Mouse (Mus musculus): ENCODE data around the gene Psen1.

Psen1 gene

DNA sequence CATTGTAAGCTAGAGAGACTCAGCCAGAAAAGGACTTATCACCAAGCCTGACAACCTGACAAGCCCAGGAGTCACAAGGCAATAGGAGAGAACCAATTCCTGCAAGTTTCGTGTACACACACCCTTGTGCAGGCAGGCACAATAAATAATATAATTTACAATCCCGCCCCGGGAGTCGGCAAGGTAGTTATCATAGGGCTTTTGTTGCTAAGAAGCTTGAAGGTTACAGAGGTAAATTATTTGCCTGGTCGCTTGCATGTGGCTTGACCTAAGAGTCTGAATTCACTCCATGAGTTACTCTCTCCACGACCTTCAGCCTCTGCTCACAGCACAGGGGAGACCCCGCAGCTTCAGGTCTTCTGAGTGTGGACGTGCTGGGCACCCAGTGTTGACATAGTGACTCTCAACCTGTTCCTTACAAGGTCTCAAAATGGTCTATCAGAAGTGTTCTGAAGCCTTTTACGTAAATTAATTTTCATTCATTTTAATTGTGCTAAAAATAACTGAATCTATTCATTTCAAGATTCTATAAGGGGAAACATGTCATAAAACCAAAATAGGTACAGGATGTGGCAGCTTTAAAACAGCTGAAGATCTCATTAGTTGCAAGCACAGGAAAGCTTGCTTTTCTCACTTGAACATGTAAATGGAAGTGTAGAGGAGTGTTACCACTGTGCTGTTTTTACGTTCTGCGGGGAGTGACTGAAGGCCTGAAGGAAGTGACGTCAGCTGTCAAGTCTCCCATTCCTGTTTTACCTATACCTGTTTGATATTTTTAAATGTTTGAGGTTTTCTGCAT, 38.8 kb downstream of the Psen1 start:
- DNase-seq = no peak

DNA sequence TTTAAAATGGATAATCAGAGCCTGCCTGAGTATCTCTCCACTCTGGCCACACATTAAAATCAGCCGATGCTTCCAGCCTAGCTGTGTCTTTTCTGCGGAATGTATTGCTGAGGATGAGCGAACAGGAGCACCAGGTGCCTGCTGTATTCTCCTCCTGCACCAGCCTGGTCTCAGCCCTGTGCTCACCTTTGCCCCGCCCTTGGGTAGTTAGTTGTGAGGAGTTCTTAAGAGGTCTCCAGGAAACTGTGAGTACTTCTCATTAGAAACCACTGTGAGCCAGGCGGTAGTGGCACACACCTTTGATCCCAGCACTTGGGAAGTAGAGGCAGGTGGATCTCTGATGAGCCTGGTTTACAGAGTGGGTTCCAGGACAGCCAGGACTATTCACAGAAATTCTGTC, 44.3 kb downstream of the Psen1 start:
- DNase-seq = no peak

DNA sequence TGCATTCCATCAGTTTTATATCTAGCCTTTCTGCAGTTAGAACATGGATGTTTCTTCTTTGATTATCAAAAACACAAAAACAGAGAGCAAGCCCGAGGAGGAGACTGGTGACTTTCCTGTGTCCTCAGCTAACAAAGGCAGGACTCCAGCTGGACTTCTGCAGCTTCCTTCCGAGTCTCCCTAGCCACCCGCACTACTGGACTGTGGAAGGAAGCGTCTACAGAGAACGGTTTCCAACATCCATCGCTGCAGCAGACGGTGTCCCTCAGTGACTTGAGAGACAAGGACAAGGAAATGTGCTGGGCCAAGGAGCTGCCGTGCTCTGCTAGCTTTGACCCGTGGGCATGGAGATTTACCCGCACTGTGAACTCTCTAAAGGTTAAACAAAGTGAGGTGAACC, 46.1 kb downstream of the Psen1 start:
- no peak for DNase-seq

DNA sequence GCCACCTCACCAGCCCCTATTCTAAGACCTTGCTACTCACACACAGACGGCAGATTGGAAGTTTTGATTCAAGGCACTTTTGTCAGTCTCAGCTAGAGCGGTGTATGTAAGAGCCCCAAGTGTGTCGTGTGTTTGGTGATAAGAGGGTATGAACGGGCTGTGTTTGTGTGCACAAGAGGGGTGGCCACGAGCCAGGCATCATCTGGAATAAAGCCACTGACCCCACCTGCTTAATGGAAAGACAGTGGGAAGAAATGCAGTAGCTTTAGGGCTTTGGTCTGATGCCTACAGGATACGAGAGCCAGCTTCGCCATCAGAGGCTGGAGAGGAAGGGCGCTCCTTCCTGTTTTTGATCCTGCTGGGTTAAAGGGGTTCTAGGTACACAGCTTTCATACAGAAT, 48.3 kb downstream of the Psen1 start:
- DNase-seq = no peak

DNA sequence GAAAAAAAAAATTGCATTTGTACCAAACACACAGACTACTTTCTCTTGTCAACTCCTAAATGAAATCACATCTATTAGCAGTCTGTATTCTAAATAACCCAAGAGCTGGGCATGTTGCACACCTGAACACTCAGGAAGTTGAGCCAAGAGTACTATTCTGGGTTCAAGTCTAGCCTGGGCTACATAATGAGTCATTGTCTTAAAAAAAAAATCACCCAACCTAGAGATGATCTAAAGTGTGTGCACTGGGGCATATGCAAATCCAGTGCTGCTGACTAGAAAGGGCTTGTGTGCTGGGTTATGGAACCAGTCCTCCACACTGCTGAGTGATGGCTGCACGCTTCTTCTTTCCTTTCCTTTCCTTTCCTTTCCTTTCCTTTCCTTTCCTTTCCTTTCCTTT, 50.7 kb downstream of the Psen1 start:
- DNase-seq = no peak

DNA sequence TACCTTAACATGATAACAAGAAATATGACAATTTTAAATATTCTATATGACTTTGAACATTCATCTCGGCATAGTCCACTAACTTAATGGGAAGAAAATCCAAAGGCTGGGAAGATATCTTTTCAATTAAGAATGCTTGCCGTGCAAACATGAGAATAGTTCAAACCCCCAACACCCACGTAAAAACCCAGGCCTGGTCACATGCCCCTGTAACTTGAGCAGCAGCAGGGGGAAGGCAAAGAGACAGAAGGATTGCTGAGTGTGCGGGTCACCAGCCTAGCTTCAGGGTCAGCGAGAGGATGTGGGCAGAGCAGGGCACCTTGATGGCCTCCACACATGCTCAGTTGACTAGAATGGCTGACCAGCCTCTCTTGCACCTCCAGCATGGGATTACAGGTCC, 53.8 kb downstream of the Psen1 start:
- no peak for DNase-seq

DNA sequence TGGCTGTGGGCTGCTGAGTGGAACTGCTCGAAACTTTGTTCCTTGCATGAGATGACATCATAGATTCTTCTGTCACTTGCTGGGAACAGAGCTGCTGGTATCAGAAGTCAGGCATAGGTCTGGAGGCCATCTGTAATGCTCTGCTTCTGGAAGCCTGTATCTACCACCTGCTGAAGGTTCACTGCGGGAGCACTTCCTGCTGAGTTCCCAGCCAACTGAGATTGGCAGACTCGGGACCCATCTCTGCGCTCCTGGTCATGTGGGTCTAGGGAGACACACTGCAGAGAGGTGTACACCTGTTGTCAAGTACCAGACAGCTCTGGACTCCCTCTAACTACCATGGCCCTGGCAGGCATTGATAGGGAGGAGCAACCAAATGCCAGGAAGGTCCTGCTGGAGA, 54.9 kb downstream of the Psen1 start:
- no peak for DNase-seq

DNA sequence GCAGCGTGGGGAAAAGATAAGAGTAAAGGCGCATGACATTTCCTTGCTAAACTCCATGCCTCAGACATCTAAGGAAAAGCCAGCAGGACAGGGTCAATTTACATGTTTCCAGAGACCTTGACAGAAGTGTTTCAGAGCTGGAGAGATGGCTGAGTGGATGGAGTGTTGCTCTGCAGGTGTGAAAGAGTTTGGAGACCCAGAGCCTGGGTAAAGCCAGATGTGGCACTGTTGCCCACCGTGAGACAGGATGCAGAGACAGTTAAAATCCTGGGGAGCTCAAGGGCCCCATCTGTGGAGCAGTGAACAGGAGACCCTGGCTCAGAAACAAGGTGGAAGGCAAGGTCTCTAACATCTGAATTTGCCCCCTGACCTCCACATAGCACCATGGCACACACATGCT, 55.8 kb downstream of the Psen1 start:
- DNase-seq = no peak

DNA sequence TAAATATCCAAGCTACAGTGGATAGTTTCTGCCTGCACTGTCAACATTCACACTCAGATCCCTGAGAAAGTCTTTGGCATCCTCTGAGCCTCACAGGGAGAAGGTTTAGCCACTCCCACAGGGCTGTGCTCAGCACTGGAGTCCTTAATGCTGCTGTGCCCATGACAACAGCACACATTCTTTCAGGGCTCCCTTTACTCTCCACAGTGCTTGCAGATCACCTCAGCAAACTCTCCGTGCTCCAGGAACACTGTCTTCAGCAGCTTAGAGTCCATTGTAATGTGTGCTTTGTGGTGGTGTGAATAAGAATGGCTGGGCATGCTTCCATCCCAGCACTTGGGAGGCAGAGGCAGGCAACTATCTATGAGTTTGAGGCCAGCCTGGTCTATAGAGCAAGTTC, 61.2 kb downstream of the Psen1 start:
- no peak for DNase-seq

DNA sequence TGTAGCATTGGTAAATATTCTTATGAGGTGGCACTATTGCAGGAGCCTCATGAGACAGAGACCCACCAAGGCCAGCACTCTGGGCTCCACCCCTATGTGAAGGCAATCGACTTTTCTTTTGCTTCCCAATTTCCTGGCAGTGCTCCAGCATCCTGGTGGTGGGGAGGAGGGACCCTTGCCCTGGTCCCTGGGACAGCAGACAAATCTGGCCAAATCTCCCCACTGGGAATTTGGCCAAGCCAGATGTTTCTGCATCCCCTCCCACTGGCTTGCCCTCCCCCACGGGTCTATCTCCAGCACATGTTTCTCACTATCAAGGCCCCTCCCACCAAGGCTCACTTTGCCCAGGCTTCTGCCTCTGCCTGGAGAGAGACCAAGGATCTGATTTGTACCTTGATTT, 64.5 kb downstream of the Psen1 start:
- no peak for DNase-seq

DNA sequence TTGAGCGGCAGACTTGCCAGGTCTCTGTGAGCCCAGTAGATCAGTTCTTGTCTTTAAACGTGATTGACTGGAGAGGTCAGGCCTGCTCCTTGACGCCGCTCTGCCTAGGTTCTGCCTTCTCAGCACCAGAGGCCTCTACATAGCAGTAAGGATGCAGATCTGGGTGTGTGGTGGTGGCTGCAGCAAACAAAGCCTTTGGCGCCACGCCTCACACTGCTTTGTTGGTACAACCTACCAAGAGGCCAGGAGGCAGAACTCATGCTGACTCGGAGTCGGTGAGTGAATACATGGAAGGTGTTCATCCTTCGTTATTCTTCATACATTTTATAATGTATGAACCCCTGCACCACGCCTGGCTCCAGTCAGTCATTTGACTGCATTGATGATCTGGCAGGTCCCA, 70.8 kb downstream of the Psen1 start:
- DNase-seq = no peak

DNA sequence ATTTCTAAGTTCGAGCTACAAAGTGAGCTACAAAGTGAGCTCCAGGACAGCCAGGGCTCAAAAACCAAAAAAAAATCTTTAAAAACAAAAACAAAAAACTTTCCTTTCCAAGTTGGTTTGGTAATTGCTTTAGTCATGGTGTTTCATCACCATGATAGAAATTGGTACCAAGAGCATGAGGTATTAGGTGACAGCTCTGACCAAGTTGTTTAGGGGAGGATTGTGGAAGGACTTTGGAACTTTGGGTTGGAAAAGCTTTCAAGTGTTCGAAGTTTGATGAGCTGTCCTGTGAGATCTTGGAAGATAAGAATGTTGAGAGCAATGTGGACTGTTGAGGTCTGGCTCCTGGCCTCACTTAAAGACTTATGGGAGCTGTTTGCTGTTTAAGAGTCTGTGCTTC, 72.2 kb downstream of the Psen1 start:
- DNase-seq = no peak

DNA sequence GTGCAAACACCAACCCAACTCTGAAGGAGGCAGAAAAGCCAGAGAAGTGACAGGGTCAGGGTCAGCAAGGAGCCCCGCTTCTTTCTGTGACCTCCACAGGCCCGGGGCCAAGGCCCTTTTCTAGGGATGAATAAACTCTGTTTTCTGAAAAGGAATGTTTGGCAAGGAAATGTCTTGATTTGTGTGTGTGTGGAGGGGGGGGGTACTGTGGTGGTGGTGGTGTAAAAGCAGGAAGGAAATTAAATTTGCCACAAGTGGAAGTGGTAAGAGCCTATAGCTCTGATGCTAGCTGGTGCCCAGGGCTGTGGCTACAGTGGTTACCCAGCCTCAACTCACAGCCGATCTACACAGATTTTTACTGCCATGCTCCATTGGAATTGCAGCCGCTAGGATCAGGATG, 74.8 kb downstream of the Psen1 start:
- peak in 1 of 2 experiments; percentile 8 for DNase-seq

DNA sequence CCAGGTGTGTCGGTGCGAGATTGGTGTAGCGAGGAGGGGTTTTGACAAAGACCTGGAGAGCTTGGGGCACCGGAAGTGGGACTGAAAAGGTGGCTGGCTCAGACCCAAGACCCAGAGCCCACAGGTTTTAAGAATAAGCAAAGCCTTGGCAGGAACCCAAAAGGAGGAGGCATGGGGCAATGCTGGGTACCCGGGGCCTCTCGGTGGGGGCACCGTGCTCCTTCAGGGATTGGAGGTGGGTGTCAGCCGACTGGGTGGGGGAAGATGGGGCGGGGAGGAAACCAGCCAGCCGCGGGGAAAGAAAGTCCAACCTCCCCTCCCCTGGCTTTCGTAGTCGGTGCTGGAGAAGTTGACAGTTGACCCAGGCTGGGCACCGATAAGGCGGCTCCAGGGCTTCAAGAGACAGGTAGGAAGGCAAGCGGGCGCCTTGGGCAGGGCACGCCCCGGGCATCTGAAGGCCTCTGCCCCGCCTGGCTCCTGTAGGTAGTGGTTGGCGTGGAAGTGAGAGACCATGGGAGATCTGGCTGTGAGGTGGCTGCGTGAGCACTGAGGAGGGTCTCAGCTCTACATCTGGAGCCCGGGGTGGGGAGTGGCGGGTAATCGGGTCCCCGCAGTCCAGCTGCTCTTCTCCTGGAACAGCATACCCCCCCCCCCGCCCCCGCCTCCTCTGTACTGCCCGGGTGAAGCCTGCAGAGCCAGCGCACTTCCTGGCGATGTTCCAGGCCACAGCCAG, 75.5 kb downstream of the Psen1 start, which contains the start of gene Papln:
Gene Papln (plus strand): TSS at position 324 of the 733 bp plus-strand sequence.
- DNase-seq = peak in 1 of 2 experiments; percentile 40

DNA sequence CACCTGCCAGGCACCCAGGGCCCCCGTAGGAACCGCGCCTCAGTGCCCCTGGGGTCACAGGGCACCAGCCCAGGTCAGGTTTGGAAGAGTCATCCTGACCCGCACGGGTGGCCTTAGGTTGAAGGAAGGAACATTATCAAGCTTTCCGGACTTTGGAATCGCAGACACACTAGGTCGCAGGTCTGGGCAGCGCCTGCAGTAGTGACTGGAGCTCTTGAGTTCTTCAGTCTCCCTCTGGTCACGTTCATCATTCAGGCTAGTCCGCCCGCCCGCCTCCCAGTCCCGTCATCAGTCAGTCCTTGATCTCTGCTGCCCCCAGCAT, 76.1 kb downstream of the Psen1 start:
- peak in 1 of 2 experiments; percentile 31 for DNase-seq

DNA sequence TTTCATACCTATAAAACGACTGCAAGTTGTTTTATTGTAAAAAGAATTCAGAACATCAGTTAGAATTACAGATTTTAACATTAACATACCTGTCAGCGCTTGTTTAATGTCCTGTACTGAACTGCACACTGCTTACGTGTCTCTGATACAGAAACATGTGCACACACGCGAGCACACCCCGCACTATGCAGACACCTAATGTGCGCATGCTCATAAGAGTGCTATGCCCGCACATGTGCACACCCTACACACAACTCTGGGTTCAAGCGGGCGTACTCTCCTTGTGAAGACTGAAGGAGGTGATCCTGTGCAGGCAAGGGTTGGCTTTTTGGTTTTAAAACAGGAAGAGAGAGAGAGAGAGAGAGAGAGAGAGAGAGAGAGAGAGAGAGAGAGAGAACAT, 76.6 kb downstream of the Psen1 start:
- no peak for DNase-seq

DNA sequence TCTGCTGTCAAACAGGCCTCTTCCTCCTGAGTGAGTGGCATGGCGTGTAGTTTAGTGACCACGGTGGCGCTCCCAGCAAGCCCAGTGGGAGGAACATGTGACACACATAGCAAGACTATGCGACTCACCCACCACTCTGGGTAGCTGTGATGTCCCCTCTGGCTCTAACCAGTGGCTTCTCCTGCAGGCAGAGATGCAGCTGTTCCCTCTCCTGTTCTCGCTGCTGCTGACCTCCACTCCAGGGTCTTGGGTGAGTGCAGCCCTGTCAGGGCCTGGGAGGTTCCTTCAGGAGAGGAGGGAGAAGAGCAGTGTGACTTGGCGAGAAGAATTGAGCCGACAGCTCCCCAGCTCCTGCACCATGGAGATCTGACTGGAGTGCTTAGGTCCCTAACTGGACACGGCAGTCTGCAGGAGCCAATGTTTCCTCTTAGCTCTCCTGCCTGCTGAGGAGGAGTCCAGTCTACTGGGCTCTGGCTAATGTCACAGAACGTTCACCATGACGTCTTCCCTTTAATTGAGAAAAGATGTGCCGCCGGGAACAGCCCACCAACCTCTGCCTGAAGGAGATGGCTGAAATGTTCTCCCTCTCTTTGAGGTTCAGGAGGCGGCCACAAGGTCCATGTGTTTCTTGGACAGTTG, 78.1 kb downstream of the Psen1 start:
- DNase-seq = no peak

DNA sequence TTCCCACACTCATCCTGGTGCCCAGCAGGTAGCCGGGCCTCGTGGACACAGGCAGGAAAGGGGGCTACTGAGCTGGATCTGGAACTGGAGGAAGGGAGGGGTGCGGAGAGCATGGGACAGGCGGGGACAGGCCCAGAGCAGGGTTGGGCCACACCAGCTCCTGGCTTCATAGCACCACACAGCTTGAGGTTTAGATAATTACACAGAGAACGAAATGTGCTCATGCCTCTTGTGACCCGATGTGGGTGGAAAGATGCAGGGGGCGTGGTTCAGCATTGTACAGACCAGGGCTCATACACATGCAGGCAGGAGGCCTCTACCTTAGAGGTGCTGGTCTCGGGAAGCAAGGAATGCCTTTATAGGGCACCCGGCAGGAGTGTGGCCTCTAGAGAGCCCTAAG, 79.9 kb downstream of the Psen1 start:
- DNase-seq = no peak

DNA sequence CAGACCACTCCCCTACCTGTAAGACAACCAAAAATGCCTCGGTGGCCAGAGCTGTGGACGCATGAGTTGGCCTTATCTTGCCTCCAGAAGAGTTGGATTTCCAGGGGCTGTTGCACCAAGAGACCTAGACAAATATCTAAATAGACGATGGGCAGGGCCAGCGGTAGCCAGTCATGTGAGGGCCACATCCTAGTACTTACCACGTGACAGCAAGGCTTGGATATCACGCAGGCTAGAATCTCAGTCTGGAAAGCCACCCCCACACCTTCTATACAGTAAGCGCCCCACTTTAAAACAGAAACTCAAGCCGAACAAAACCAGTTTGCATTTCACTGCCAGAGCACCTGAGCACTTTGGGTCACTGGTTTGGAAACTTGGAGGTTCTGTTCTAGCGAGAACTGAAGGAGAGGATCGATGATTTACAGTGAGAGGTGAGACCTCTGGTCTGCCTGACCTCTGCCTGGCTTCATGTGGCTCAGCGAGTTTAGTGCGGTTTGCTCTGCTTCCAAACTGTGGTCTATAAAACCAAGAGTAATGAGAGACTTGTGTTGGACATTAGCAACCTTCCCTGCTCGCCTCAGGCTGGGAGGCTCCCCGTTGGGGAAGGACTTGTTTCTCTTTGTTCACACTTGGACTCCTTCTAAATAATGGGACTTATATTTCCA, 80.4 kb downstream of the Psen1 start:
- no peak for DNase-seq

DNA sequence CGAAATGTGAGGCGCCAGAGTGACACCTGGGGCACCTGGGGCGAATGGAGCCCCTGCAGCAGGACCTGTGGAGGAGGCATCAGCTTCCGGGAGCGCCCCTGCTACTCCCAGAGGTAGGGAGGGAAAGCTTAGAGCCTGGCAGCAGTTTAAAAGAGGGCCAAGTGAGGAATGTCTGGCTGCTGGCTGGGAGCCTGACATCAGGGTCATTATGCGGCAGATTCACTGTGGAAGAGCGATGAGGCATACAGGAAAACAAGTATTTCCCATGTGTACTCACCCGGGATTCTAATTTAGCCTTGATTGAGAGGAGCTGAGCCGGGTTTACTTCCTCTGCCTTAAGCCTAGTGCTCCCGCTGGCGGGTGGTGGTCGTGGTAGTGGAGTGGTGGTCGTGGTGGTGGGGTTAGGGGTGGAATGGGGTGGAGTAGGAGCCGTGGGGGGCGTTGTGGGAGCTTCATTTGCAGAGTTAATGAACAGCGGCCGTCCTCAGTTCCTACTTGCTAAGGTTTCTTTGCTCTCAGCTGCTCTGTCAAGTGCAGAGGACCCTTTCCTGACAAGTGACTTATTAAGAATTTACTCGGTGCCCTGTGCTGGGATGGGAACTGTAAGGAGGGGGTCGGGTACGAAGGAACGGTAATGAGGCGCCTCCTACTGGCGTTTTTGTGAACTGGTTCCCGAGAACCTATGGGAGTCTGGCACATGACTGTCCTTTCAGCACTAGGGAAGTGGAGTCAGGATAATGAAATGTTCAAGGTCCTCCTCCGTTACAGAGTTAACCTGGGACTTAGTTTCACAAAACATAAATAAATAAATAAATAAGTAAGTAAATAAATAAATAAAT, 82.7 kb downstream of the Psen1 start:
- peak in 1 of 2 experiments; percentile 39 for DNase-seq

DNA sequence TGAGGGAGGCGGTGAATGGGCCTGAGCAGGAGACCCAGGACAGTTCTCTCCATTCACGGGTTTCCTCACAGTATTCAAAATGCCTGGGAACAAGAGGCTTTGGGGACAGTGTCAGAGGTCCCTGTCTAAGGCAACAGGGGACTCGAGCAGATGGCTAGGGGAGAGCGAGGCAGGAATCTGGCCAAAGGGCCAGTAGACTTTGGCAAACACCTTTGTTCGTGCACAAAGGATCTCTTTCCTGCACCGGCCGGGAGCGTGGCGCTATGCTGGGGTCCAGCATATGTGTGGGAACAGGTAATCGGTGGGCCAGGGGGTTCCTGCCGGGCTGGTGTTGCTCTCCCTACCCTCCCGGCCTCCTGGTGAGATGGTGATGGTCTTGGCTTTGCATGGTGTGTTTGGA, 87.7 kb downstream of the Psen1 start:
- no peak for DNase-seq

DNA sequence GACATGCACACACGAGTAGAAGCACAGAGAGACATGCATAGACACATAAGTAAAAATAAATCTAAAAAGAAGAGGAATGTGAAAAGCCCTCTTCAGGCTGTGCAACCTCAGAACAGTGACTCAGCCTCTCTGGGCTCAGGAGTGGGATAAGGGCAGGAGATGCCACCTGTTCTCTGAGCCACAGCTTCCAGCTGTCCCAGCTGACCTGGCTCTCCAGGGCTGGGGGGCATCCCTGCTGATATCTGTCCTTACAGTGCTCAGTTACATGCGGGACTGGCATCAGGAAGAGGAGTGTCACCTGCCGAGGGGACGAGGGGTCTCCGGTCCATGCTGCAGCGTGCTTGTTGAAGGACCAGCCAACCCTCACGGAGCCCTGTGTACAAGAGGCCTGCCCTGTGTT, 88.8 kb downstream of the Psen1 start:
- no peak for DNase-seq

DNA sequence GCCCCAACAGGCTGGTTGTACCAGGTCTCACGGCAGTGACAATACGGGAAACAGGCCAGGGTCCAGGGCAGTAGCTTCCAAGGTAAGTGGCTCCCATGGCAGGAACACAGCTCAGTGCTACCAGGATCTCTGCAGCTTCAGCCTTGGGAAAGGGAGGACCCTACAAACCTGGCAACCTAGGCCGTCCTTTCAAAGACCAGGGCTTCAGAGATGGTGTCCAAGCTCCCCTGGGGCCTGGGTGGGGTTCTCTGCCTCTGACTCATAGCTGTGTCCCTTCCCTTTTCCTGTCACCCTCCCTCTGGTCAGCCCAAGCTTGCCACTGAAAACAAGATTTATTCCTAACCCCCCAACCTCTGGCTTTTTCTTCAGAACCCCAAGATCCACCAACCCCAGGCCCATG, 92.2 kb downstream of the Psen1 start:
- DNase-seq = no peak

All from spleen, adult 18-20 months (tissue).